Comparison of ENCODE assay signal across 8 mouse cellular contexts in genomic region chr1:72871337-72871696, GRCm38 (mm10). TPM values are rescaled to one million over a fixed set of nuclear protein-coding genes. Genes with fewer than 3 reads are reported as not detected.
DNase-seq lines count a peak whose midpoint lies in the region; ATAC-seq and TF ChIP-seq lines count a peak whose summit lies in the region.

No protein-coding gene starts in this region.

- peaks cover 8% of the 10 kb centered on the region; the same call in 1 of the 2 replicates for H3K36me3 ChIP-seq in kidney, embryonic 14.5 days (ENCODE audit: control insufficient read depth, insufficient read depth, low read length)
- H3K36me3 ChIP-seq in hindbrain, embryonic 15.5 days = no peaks in the 10 kb centered on the region
- no peaks in the 10 kb centered on the region for H3K36me3 ChIP-seq in midbrain, embryonic 15.5 days (replicated peaks)

- no peak for DNase-seq in kidney, postnatal 10 days
- no peak for DNase-seq in gastrocnemius, postnatal 36 days
- DNase-seq in spleen, postnatal 36 days (ENCODE audit: low spot score in 2 of 2) = no peak
- DNase-seq in frontal cortex, adult 2 months (ENCODE audit: extremely low spot score in 1 of 2, low spot score in 1 of 2) = no peak

- TF ChIP-seq CTCF in cortical plate, adult 2 months (IDR thresholded peaks at IDR 0.05; ENCODE audit: extremely low read depth, insufficient read depth, low read length) = no peak

- no peak for TF ChIP-seq POLR2A in cortical plate, adult 2 months (IDR thresholded peaks at IDR 0.05; ENCODE audit: extremely low read depth, insufficient read depth, low read length)

- peak overlapping the region; percentile 58; the same call in 1 of the 2 replicates for H3K9ac ChIP-seq in kidney, embryonic 14.5 days (ENCODE audit: low read depth, low read length)
- peak overlapping the region; percentile 45 for H3K9ac ChIP-seq in hindbrain, embryonic 15.5 days
- H3K9ac ChIP-seq in midbrain, embryonic 15.5 days = peak overlapping the region; percentile 46

- intact Hi-C loops in gastrocnemius, postnatal 36 days (cut with DNase I) = no loop called here

- peak overlapping the region; percentile 91 for H3K4me2 ChIP-seq in kidney, embryonic 14.5 days (replicated peaks; ENCODE audit: low read depth, low read length)
- H3K4me2 ChIP-seq in hindbrain, embryonic 15.5 days = peak overlapping the region; percentile 98
- peak overlapping the region; percentile 99 for H3K4me2 ChIP-seq in midbrain, embryonic 15.5 days

- ATAC-seq in kidney, embryonic 14.5 days (ENCODE audit: low FRiP score, low TSS enrichment) = peak; percentile 1; the same call in 1 of the 2 replicates
- 0 out of 2 replicates have a peak, but pooled peaks have one; percentile 19 for ATAC-seq in hindbrain, embryonic 15.5 days (ENCODE audit: low FRiP score, low read depth)
- ATAC-seq in midbrain, embryonic 15.5 days (replicated peaks) = peak; percentile 19

- 0% methylated on average over 6 of the region's 6 CpGs for WGBS in kidney, embryonic 14.5 days
- WGBS in hindbrain, embryonic 15.5 days = under 1% methylated on average over 6 of the region's 6 CpGs
- WGBS in midbrain, embryonic 15.5 days = 0% methylated on average over 6 of the region's 6 CpGs

- no peaks in the 10 kb centered on the region; the same call in 1 of the 2 replicates for H3K27me3 ChIP-seq in kidney, embryonic 14.5 days (ENCODE audit: control insufficient read depth, insufficient read depth, low read length)
- 0 out of 2 replicates have a peak, but pooled peaks cover 4% of the 10 kb centered on the region for H3K27me3 ChIP-seq in hindbrain, embryonic 15.5 days
- peaks cover 11% of the 10 kb centered on the region for H3K27me3 ChIP-seq in midbrain, embryonic 15.5 days (replicated peaks)

- H3K4me1 ChIP-seq in kidney, embryonic 14.5 days (ENCODE audit: control insufficient read depth, insufficient read depth, low read length) = peaks cover 20% of the 10 kb centered on the region
- 0 out of 2 replicates have a peak, but pooled peaks cover 1% of the 10 kb centered on the region for H3K4me1 ChIP-seq in cortical plate, adult 2 months (ENCODE audit: control insufficient read depth, insufficient read depth, low read length)
- H3K4me1 ChIP-seq in hindbrain, embryonic 15.5 days (replicated peaks) = peaks cover 59% of the 10 kb centered on the region
- peaks cover 62% of the 10 kb centered on the region for H3K4me1 ChIP-seq in midbrain, embryonic 15.5 days

- no peaks in the 10 kb centered on the region for H3K9me3 ChIP-seq in kidney, embryonic 14.5 days (ENCODE audit: control insufficient read depth, low read length)
- no peaks in the 10 kb centered on the region for H3K9me3 ChIP-seq in hindbrain, embryonic 15.5 days
- no peaks in the 10 kb centered on the region for H3K9me3 ChIP-seq in midbrain, embryonic 15.5 days

- H3K27ac ChIP-seq in kidney, embryonic 14.5 days (ENCODE audit: low read depth, low read length) = no peak overlapping the region; the same call in 1 of the 2 replicates
- H3K27ac ChIP-seq in cortical plate, adult 2 months (ENCODE audit: insufficient read depth, low read length) = peak overlapping the region; percentile 53
- H3K27ac ChIP-seq in hindbrain, embryonic 15.5 days (replicated peaks) = peak overlapping the region; percentile 65
- H3K27ac ChIP-seq in midbrain, embryonic 15.5 days = peak overlapping the region; percentile 84

- peak overlapping the region; percentile 68 for H3K4me3 ChIP-seq in kidney, embryonic 14.5 days (ENCODE audit: low read length)
- peak overlapping the region; percentile 35 for H3K4me3 ChIP-seq in cortical plate, adult 2 months (ENCODE audit: insufficient read depth, low read length)
- H3K4me3 ChIP-seq in hindbrain, embryonic 15.5 days = peak overlapping the region; percentile 54
- H3K4me3 ChIP-seq in midbrain, embryonic 15.5 days = peak overlapping the region; percentile 58

RNA-seq across cellular contexts. Expression of gene Igfbp5, which starts 3.4 kb away (rescaled TPM):
- polyA plus RNA-seq in kidney, embryonic 14.5 days (2014; fragmentation: Nextera tagmentation; extraction: Ambion mirVana) = 56.4 and 61.4 TPM in 2 replicates
- 60.2 and 64.2 TPM in 2 replicates for polyA plus RNA-seq in cortical plate, adult 2 months (2012; rRNA removed)
- polyA plus RNA-seq in hindbrain, embryonic 15.5 days (2015; fragmentation: Nextera tagmentation; extraction: Ambion mirVana) = 48.5 and 56.5 TPM in 2 replicates
- polyA plus RNA-seq in midbrain, embryonic 15.5 days (2015; fragmentation: Nextera tagmentation; extraction: Ambion mirVana) = 38.4 and 39.6 TPM in 2 replicates
- total RNA-seq in gastrocnemius, postnatal 36 days (2021) = 100 to 1,000 TPM; 159 to 169 TPM
- 71.4 and 75.5 TPM in 2 replicates for polyA plus RNA-seq in frontal cortex, adult 2 months (2012; rRNA removed)

RNA-seq across cellular contexts. Expression of gene Igfbp2, which starts 47.0 kb away (rescaled TPM):
- polyA plus RNA-seq in kidney, embryonic 14.5 days (2014; fragmentation: Nextera tagmentation; extraction: Ambion mirVana) = 148 and 171 TPM in 2 replicates
- 63.0 and 76.3 TPM in 2 replicates for polyA plus RNA-seq in cortical plate, adult 2 months (2012; rRNA removed)
- polyA plus RNA-seq in hindbrain, embryonic 15.5 days (2015; fragmentation: Nextera tagmentation; extraction: Ambion mirVana) = 463 and 473 TPM in 2 replicates
- polyA plus RNA-seq in midbrain, embryonic 15.5 days (2015; fragmentation: Nextera tagmentation; extraction: Ambion mirVana) = 329 and 430 TPM in 2 replicates
- total RNA-seq in gastrocnemius, postnatal 36 days (2021) = under 1 TPM; 0.38 to 0.64 TPM
- polyA plus RNA-seq in frontal cortex, adult 2 months (2012; rRNA removed) = 122 and 133 TPM in 2 replicates
